Mouse (Mus musculus): ENCODE results near the gene Vps72. TPM values are rescaled to one million over a fixed set of nuclear protein-coding genes. Genes with fewer than 3 reads are reported as not detected.

The Vps72 gene
- total and polyA plus RNA-seq, 2 experiments from 2014 or later: 92.8 to 164 TPM

DNA sequence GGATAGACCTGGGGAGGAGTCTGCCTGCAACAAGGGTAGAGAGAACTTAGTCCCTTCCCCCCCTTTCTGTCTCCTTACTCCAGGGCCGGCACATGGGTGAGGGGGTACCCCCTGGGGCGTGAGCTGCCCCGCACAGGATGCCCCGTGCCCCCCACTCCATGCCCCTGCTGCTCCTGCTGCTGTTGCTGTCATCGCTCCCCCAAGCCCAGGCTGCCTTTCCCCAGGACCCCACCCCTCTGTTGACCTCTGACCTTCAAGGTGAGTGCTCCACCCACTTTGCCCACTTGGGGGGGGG is 53.4 kb downstream of the Vps72 start:
- Histone ChIP-seq H3K4me2 (ENCODE audit: low read depth) (peak overlapping the region; percentile 80), H3K4me3 (ENCODE audit: low read depth, low read length) (no peak overlapping the region), H3K36me3 (ENCODE audit: insufficient read depth) (peaks cover 47% of the 10 kb centered on the region), H3K27ac (ENCODE audit: low read depth, low read length) (no peak overlapping the region), H3K4me1 (ENCODE audit: insufficient read depth) (peaks cover 19% of the 10 kb centered on the region), H3K9me3 (ENCODE audit: low read length) (no peaks in the 10 kb centered on the region), H3K27me3 (ENCODE audit: insufficient read depth, low read length) (no peaks in the 10 kb centered on the region), H3K9ac (no peak overlapping the region)
- ATAC-seq (no peak), DNase-seq (no peak)
- 78% methylated on average over 5 of the region's 5 CpGs for WGBS
- TF ChIP-seq CTCF (IDR thresholded peaks at IDR 0.05; ENCODE audit: low read depth): no peak

GRCm38 (mm10) chr3:95164840-95165239 is 54.0 kb downstream of the Vps72 start:
- WGBS: 83% methylated on average over 5 of the region's 5 CpGs
- ATAC-seq: no peak

GRCm38 (mm10) chr3:95169996-95170395 is 59.2 kb downstream of the Vps72 start:
- Histone ChIP-seq H3K27me3 (ENCODE audit: insufficient read depth, low read length) (0 out of 2 replicates have a peak, but pooled peaks cover 6% of the 10 kb centered on the region), H3K36me3 (ENCODE audit: insufficient read depth) (peaks cover 82% of the 10 kb centered on the region), H3K4me3 (ENCODE audit: low read depth, low read length) (no peak overlapping the region), H3K4me2 (ENCODE audit: low read depth) (no peak overlapping the region), H3K9me3 (ENCODE audit: low read length) (no peaks in the 10 kb centered on the region), H3K27ac (ENCODE audit: low read depth, low read length) (no peak overlapping the region), H3K9ac (no peak overlapping the region), H3K4me1 (ENCODE audit: insufficient read depth) (no peaks in the 10 kb centered on the region)
- no peak for TF ChIP-seq CTCF (IDR thresholded peaks at IDR 0.05; ENCODE audit: low read depth)
- DNase-seq (no peak), ATAC-seq (no peak)
- 91% methylated on average over 10 of the region's 10 CpGs for WGBS

More at GRCm38 (mm10) chr3:95164840-95165239, 54.0 kb downstream of the Vps72 start:
- Histone ChIP-seq H3K36me3 (ENCODE audit: insufficient read depth) (peaks cover 54% of the 10 kb centered on the region), H3K4me2 (ENCODE audit: low read depth) (no peak overlapping the region), H3K9ac (no peak overlapping the region), H3K4me1 (ENCODE audit: insufficient read depth) (peaks cover 19% of the 10 kb centered on the region), H3K27ac (ENCODE audit: low read depth, low read length) (no peak overlapping the region), H3K9me3 (ENCODE audit: low read length) (no peaks in the 10 kb centered on the region), H3K4me3 (ENCODE audit: low read depth, low read length) (no peak overlapping the region), H3K27me3 (ENCODE audit: insufficient read depth, low read length) (no peaks in the 10 kb centered on the region)
- DNase-seq: no peak
- TF ChIP-seq CTCF (IDR thresholded peaks at IDR 0.05; ENCODE audit: low read depth): no peak

GRCm38 (mm10) chr3:95171105-95171504 is 60.3 kb downstream of the Vps72 start:
- Histone ChIP-seq H3K4me3 (ENCODE audit: low read depth, low read length) (no peak overlapping the region), H3K9ac (no peak overlapping the region), H3K27me3 (ENCODE audit: insufficient read depth, low read length) (0 out of 2 replicates have a peak, but pooled peaks cover 6% of the 10 kb centered on the region), H3K36me3 (ENCODE audit: insufficient read depth) (peaks cover 71% of the 10 kb centered on the region), H3K4me1 (ENCODE audit: insufficient read depth) (no peaks in the 10 kb centered on the region), H3K4me2 (ENCODE audit: low read depth) (no peak overlapping the region), H3K27ac (ENCODE audit: low read depth, low read length) (no peak overlapping the region), H3K9me3 (ENCODE audit: low read length) (no peaks in the 10 kb centered on the region)
- DNase-seq (no peak), ATAC-seq (no peak)
- no peak for TF ChIP-seq CTCF (IDR thresholded peaks at IDR 0.05; ENCODE audit: low read depth)
- WGBS: 79% methylated on average over 6 of the region's 6 CpGs

Small RNA genes within 50 kb of the gene (microRNA-seq; reads per million reads assigned to microRNA genes)
- 0 reads per million in 2 experiments for gene Mir8099-1

Other genes starting within 250 kb of the Vps72 start
- gene Psmb4, start 224.1 kb upstream of the Vps72 start, total RNA-seq (2014; rRNA removed): 341 and 498 TPM in 2 replicates
- 367 and 417 TPM in 2 replicates for gene Psmb4, start 224.1 kb upstream of the Vps72 start, polyA plus RNA-seq (2015; fragmentation: Nextera tagmentation; extraction: Ambion mirVana)
- 10.2 and 16.6 TPM in 2 replicates for gene Selenbp1, start 178.0 kb upstream of the Vps72 start, total RNA-seq (2014; rRNA removed)
- 11.6 and 11.9 TPM in 2 replicates for gene Selenbp1, start 178.0 kb upstream of the Vps72 start, polyA plus RNA-seq (2015; fragmentation: Nextera tagmentation; extraction: Ambion mirVana)
- gene Rfx5, start 156.9 kb upstream of the Vps72 start, total RNA-seq (2014; rRNA removed): 14.8 and 18.7 TPM in 2 replicates
- 3.5 and 4.1 TPM in 2 replicates for gene Rfx5, start 156.9 kb upstream of the Vps72 start, polyA plus RNA-seq (2015; fragmentation: Nextera tagmentation; extraction: Ambion mirVana)
- 69.9 and 79.8 TPM in 2 replicates for gene Pi4kb, start 136.3 kb upstream of the Vps72 start, total RNA-seq (2014; rRNA removed)
- gene Pi4kb, start 136.3 kb upstream of the Vps72 start, polyA plus RNA-seq (2015; fragmentation: Nextera tagmentation; extraction: Ambion mirVana): 24.6 and 25.5 TPM in 2 replicates
- gene Zfp687, start 95.6 kb upstream of the Vps72 start, total RNA-seq (2014; rRNA removed): 20.3 and 23.1 TPM in 2 replicates
- 9.8 and 13.1 TPM in 2 replicates for gene Zfp687, start 95.6 kb upstream of the Vps72 start, polyA plus RNA-seq (2015; fragmentation: Nextera tagmentation; extraction: Ambion mirVana)
- gene Psmd4, start 68.4 kb upstream of the Vps72 start, total RNA-seq (2014; rRNA removed): 203 and 255 TPM in 2 replicates
- 278 and 279 TPM in 2 replicates for gene Psmd4, start 68.4 kb upstream of the Vps72 start, polyA plus RNA-seq (2015; fragmentation: Nextera tagmentation; extraction: Ambion mirVana)
- 19.5 and 22.6 TPM in 2 replicates for gene Pip5k1a, start 4.1 kb upstream of the Vps72 start, total RNA-seq (2014; rRNA removed)
- gene Pip5k1a, start 4.1 kb upstream of the Vps72 start, polyA plus RNA-seq (2015; fragmentation: Nextera tagmentation; extraction: Ambion mirVana): 13.8 and 14.5 TPM in 2 replicates
- gene Tmod4, start 13.5 kb downstream of the Vps72 start, total RNA-seq (2014; rRNA removed): 0.24 and 1.5 TPM in 2 replicates
- gene Tmod4, start 13.5 kb downstream of the Vps72 start, polyA plus RNA-seq (2015; fragmentation: Nextera tagmentation; extraction: Ambion mirVana): 0.39 and 0.62 TPM in 2 replicates
- gene Scnm1, start 23.0 kb downstream of the Vps72 start, total RNA-seq (2014; rRNA removed): 47.6 and 52.7 TPM in 2 replicates
- 83.3 and 88.9 TPM in 2 replicates for gene Scnm1, start 23.0 kb downstream of the Vps72 start, polyA plus RNA-seq (2015; fragmentation: Nextera tagmentation; extraction: Ambion mirVana)
- 38.7 and 39.2 TPM in 2 replicates for gene Lysmd1, start 23.1 kb downstream of the Vps72 start, total RNA-seq (2014; rRNA removed)
- gene Lysmd1, start 23.1 kb downstream of the Vps72 start, polyA plus RNA-seq (2015; fragmentation: Nextera tagmentation; extraction: Ambion mirVana): 39.7 and 45.8 TPM in 2 replicates
- 1.2 and 1.3 TPM in 2 replicates for gene Tnfaip8l2, start 31.3 kb downstream of the Vps72 start, total RNA-seq (2014; rRNA removed)
- 1.8 and 3.3 TPM in 2 replicates for gene Tnfaip8l2, start 31.3 kb downstream of the Vps72 start, polyA plus RNA-seq (2015; fragmentation: Nextera tagmentation; extraction: Ambion mirVana)
- 75.2 and 94.1 TPM in 2 replicates for gene Sema6c, start 49.4 kb downstream of the Vps72 start, total RNA-seq (2014; rRNA removed)
- gene Sema6c, start 49.4 kb downstream of the Vps72 start, polyA plus RNA-seq (2015; fragmentation: Nextera tagmentation; extraction: Ambion mirVana): 24.2 and 28.4 TPM in 2 replicates
- 6.1 and 9.9 TPM in 2 replicates for gene Gabpb2, start 106.9 kb downstream of the Vps72 start, total RNA-seq (2014; rRNA removed)
- gene Gabpb2, start 106.9 kb downstream of the Vps72 start, polyA plus RNA-seq (2015; fragmentation: Nextera tagmentation; extraction: Ambion mirVana): 0.54 and 1.5 TPM in 2 replicates
- 55.7 and 68.0 TPM in 2 replicates for gene Cdc42se1, start 117.7 kb downstream of the Vps72 start, total RNA-seq (2014; rRNA removed)
- 54.2 and 54.9 TPM in 2 replicates for gene Cdc42se1, start 117.7 kb downstream of the Vps72 start, polyA plus RNA-seq (2015; fragmentation: Nextera tagmentation; extraction: Ambion mirVana)
- gene Mllt11, start 121.1 kb downstream of the Vps72 start, total RNA-seq (2014; rRNA removed): 207 and 235 TPM in 2 replicates
- gene Mllt11, start 121.1 kb downstream of the Vps72 start, polyA plus RNA-seq (2015; fragmentation: Nextera tagmentation; extraction: Ambion mirVana): 578 and 712 TPM in 2 replicates
- 0.29 TPM in 1 of 2 replicates, not detected in the other for gene Gm128, start 130.6 kb downstream of the Vps72 start, total RNA-seq (2014; rRNA removed)
- gene Gm128, start 130.6 kb downstream of the Vps72 start, polyA plus RNA-seq (2015; fragmentation: Nextera tagmentation; extraction: Ambion mirVana): 0.11 and 0.28 TPM in 2 replicates
- gene Bnipl, start 140.2 kb downstream of the Vps72 start, total RNA-seq (2014; rRNA removed): 0.23 and 0.33 TPM in 2 replicates
- not detected in 2 replicates for gene Bnipl, start 140.2 kb downstream of the Vps72 start, polyA plus RNA-seq (2015; fragmentation: Nextera tagmentation; extraction: Ambion mirVana)
- gene Mindy1, start 170.3 kb downstream of the Vps72 start, total RNA-seq (2014; rRNA removed): 29.5 and 35.4 TPM in 2 replicates
- gene Mindy1, start 170.3 kb downstream of the Vps72 start, polyA plus RNA-seq (2015; fragmentation: Nextera tagmentation; extraction: Ambion mirVana): 33.6 and 38.9 TPM in 2 replicates
- 47.2 and 59.0 TPM in 2 replicates for gene Prune1, start 171.1 kb downstream of the Vps72 start, total RNA-seq (2014; rRNA removed)
- gene Prune1, start 171.1 kb downstream of the Vps72 start, polyA plus RNA-seq (2015; fragmentation: Nextera tagmentation; extraction: Ambion mirVana): 51.4 and 60.4 TPM in 2 replicates
- gene Anxa9, start 196.2 kb downstream of the Vps72 start, total RNA-seq (2014; rRNA removed): 0.14 and 0.54 TPM in 2 replicates
- gene Anxa9, start 196.2 kb downstream of the Vps72 start, polyA plus RNA-seq (2015; fragmentation: Nextera tagmentation; extraction: Ambion mirVana): 0.24 and 0.40 TPM in 2 replicates
- 59.4 and 72.6 TPM in 2 replicates for gene Cers2, start 203.8 kb downstream of the Vps72 start, total RNA-seq (2014; rRNA removed)
- gene Cers2, start 203.8 kb downstream of the Vps72 start, polyA plus RNA-seq (2015; fragmentation: Nextera tagmentation; extraction: Ambion mirVana): 68.6 and 77.9 TPM in 2 replicates
- 49.9 and 56.1 TPM in 2 replicates for gene Setdb1, start 246.2 kb downstream of the Vps72 start, total RNA-seq (2014; rRNA removed)
- gene Setdb1, start 246.2 kb downstream of the Vps72 start, polyA plus RNA-seq (2015; fragmentation: Nextera tagmentation; extraction: Ambion mirVana): 24.1 and 28.3 TPM in 2 replicates